Mouse (Mus musculus) right cerebral cortex, adult 2 months (tissue): ENCODE results near the gene Dcaf8.
A peak's percentile ranks its signal among the peaks of the same experiment; 100 is the strongest.

Source experiments
- DNase-seq, 2 experiments: peaks; one replicate each; pipeline ENCODE4 v3.0.0; 2021 to 2022; ENCODE audit warnings: low spot score in 2 of 2

Gene Dcaf8

DNA sequence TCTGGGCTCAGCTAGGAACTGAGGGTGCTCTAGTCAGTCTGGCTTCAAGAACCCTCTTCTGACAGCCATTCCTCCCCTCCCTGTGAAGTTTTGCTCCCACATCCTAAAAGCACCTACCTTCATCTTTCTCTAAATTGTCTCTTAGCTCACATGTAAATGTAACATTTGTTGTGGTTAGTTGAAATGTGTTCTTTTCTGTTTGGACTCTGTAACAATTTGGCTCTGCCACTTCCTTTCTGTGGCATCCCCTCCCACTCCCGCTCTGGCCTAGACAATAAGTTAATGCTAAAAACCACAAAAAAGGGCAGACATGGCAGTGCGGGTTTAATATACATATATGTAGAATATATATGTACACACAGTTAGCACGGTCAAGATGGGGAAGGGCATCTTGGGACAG lies 49.3 kb downstream of the Dcaf8 start:
- no peak for DNase-seq

- DNase-seq, result no peak
Observed at GRCm38 (mm10) chr1:172197851-172198250, 50.0 kb downstream of the Dcaf8 start.

- DNase-seq, result no peak
Observed at GRCm38 (mm10) chr1:172198316-172198715, 50.4 kb downstream of the Dcaf8 start.

GRCm38 (mm10) chr1:172198996-172199395 lies 51.1 kb downstream of the Dcaf8 start:
- DNase-seq, result no peak

- DNase-seq, result no peak
Observed at GRCm38 (mm10) chr1:172200161-172200560, 52.3 kb downstream of the Dcaf8 start.

DNA sequence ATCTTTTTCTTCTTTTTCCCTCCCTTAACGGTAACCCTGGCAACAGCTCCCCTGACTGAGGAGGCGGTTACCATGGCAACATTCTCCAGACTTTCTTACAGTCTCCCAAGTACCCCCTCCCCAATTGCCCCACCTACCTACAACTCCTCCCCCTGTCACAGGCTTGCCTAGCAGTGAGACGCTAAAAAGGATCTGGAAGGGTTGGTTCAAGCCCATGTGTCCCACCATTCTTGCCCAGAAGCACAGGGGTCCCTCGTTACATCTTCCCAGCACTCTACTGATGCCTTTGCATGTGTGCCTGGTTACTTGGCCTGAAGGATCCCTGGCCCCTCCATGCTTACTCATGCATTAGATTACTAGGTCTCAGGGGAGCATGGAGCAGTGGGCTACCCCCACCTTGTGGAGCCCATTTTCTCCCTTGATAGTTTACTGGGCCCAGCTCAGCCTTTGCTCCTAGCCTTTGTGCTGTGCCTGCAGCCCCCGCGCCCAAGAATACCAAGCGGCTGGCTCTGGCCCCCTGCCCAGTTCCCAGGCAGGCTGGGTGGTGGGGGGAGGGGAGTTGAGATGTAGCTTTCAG lies 53.1 kb downstream of the Dcaf8 start:
- DNase-seq, result peak; percentile 72 to 77

- DNase-seq, result peak in 1 of 2 experiments; percentile 31
Observed at GRCm38 (mm10) chr1:172201967-172202880, 54.3 kb downstream of the Dcaf8 start.

- DNase-seq, result no peak
Observed at GRCm38 (mm10) chr1:172202894-172203522, 55.1 kb downstream of the Dcaf8 start.

- DNase-seq, result no peak
Observed at GRCm38 (mm10) chr1:172203566-172203965, 55.7 kb downstream of the Dcaf8 start.

- DNase-seq, result peak in 1 of 2 experiments; percentile 26
Observed at GRCm38 (mm10) chr1:172204033-172204813, 56.3 kb downstream of the Dcaf8 start.

DNA sequence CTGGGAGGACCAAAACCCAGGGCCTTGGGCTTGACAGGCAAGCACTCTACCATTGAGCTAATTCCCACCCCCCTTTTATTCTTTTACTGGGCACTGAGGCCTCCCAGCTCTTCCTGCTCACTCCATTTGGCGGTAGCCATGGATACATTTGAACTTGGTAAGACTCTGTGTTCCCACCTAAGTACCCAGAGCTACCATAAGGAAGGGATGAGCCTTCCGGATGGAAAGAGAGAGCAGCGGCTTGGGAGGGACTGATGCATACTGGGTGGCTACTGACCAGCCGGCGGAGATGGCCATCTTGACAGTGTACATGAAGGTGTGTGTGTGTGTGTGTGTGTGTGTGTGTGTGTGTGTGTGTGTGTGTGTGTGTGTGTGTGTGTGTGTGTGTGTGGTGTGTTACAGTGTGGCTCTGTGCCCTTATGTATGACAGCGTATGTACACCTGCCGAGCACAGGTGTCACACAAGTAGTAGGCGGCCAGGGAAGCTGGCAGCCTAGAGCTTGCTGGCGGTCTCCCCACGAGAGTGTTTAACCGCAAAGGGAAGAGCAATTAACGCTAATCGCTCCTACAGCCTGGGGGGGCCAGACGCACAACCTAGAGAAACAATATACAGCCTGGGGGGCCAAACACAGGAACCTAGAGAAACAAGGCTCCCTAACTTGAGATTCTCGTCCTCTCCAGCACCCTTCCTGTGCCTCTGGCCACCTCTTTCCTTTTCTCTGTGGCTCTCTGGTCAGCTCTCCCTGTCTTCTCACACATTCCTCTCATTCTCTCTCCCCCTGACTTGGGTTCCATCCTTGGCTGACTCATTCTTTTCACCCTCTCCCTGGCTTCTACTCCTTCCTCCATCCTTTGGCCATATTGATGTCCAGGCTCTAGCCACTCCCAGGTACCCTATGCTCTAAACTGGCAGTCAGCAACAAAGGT lies 57.2 kb downstream of the Dcaf8 start:
- DNase-seq, result peak in 1 of 2 experiments; percentile 37

DNA sequence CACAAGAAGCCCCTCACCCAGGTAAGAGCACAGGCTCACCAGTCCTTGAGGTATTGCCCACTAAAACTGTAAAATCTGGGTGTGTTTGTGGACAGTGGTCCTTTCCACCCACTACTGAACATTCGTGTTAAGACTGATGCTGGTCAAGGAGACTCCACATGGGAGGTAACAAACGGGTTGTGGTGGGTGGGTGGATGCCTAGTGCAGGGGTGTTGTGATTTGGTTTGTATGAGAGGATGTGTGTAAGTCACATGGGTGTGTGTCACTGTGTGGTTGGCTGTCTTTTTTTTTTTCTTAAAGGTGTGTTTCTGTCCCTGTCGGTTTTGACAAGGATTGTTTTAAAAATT lies 57.8 kb downstream of the Dcaf8 start:
- peak in 1 of 2 experiments; percentile 54 for DNase-seq

DNA sequence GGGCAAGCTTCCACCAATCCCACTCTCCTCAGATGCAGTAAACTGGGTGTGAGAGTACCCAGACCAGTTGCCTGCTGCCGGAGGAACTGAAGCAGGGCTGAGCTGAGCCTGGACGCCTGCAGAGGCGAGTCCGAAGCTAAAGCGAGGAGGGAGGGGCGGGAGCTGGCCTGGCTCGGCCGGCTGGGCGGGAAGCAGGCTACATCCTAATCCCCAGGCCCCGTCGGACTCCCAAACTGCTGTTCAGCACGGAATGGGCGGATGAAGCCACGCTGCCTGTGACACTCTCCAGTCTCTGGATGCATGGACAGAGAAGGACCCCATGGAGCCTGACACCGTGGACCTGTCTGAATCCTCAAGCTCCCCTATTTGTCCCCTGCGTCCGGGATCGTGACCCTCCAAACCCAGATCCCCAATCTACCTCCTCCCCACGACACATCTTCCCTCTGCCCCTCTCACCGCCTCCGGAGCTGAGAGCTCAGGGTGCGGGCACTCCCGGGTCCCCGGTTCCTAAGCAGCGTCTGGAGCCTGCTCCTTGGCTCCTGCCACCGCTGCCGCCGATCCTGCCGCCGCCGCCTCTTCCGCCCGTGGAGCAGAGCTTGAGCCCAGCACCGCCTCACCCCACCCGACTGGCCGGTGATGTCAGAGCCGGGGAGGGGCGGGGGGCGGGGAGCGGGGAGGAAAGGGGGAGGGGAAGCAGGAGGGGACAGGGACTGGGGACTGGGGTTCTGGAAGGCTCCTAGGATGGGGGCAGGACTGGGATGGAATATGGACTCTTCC lies 58.4 kb downstream of the Dcaf8 start, which contains the start of gene Pea15a:
Gene Pea15a, minus strand, starts transcription at position 664 of the 777 bp plus-strand sequence.
- DNase-seq, result peak; percentile 77 to 79

DNA sequence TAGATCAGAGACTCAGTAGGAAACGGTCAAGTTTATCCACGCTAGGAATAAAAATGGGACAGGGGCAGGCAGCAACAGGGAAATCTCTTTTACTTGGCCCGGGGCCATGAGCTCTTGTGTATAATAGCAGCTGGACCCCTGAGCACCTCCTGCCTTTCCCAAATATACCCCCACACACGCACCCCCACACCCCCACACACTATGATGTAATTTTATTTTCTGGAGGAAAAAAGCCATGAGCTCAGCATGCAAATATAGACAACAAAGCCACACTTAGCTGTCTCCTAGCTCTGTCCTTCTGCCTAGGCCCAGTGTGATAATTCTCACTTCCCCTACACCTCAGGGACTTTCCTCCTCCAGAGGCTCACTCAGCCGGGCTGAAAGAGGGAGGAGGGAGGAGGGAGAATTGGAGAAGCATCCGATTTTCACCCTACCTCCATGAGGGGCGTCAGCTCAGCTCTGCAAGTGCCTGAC lies 59.3 kb downstream of the Dcaf8 start:
- DNase-seq, result peak; percentile 66 to 68

DNA sequence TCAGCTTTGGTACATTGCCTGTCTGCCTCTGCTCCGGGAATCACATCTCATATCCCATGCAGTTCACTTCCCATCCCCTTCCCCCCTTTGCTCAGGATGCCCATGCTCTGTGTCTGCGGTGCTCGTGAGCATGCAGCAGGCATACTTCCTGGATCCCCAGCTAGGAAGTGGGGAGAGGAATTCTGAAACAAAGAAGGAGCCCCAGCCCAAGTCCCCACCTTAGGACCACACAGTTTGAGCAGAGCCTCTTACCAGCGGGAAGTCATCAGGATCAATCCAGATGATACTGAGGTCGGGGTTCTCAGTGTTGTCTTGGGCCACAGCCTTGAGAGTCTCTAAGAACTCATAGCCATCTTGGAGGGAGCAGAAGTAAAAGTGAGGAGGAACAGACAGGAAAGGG lies 64.9 kb downstream of the Dcaf8 start:
- no peak for DNase-seq

- DNase-seq, result no peak
Observed at GRCm38 (mm10) chr1:172213771-172214170, 65.9 kb downstream of the Dcaf8 start.

- no peak for DNase-seq
Observed at GRCm38 (mm10) chr1:172214748-172215147, 66.9 kb downstream of the Dcaf8 start.

DNA sequence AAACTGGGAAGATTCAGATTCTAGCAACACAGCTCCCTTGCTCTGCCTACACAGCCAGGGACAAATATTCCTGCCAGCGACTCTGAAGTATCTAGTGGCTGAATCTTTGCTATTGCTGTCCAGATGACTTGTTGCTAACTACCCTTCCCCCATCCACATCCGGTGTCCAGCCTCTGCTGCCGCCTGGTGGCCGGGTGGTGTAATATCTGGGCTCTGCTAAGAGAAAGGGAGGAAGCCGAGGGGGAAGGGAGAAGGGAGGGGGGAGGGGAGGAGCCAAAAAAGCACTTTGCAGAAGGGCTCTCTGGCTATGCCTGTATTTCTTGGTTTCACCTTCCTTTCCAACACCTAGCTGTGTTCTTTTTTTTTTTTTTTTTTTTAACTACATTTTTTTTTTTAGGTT lies 69.3 kb downstream of the Dcaf8 start:
- DNase-seq, result peak; percentile 88 to 94

GRCm38 (mm10) chr1:172218164-172218910 lies 70.5 kb downstream of the Dcaf8 start:
- no peak for DNase-seq
